Mouse (Mus musculus) heart, embryonic 13.5 days (tissue): ENCODE results near the gene Shf. TPM values are rescaled to one million over a fixed set of nuclear protein-coding genes. Genes with fewer than 3 reads are reported as not detected.

ENCODE experiments used
- ATAC-seq: fragments of 200-750 bp; cut with Nextera tagmentation; 2 replicates; pipeline ENCODE4 v1.8.0; 2017; ENCODE audit warnings: moderate TSS enrichment; ENCODE audit not compliant: insufficient number of reproducible peaks, low FRiP score, low TSS enrichment; ENCODE audit errors: extremely low read depth
- H3K27ac ChIP-seq: fragments of 300-500 bp; sonication (generic); replicated peaks from 2 replicates; pipeline ENCODE4 v1.5.1; 2015; ENCODE audit warnings: moderate library complexity, mild to moderate bottlenecking, inconsistent platforms
- H3K27me3 ChIP-seq: fragments of 300-500 bp; sonication (generic); replicated peaks from 2 replicates; pipeline ENCODE4 v1.6.1; 2015; ENCODE audit warnings: mild to moderate bottlenecking, inconsistent platforms
- H3K36me3 ChIP-seq: fragments of 300-500 bp; sonication (generic); 2 replicates; pipeline ENCODE4 v1.6.1; 2015; ENCODE audit warnings: mild to moderate bottlenecking, inconsistent platforms
- H3K4me1 ChIP-seq: fragments of 300-500 bp; sonication (generic); 2 replicates; pipeline ENCODE4 v1.6.1; 2015; ENCODE audit warnings: inconsistent platforms
- H3K4me2 ChIP-seq: fragments of 300-500 bp; sonication (generic); 2 replicates; pipeline ENCODE4 v1.6.1; 2015; ENCODE audit warnings: inconsistent platforms, mild to moderate bottlenecking, moderate library complexity
- H3K4me3 ChIP-seq: fragments of 300-500 bp; sonication (generic); 2 replicates; pipeline ENCODE4 v1.5.1; 2015; ENCODE audit warnings: moderate library complexity, mild to moderate bottlenecking, inconsistent platforms
- H3K9ac ChIP-seq: fragments of 300-500 bp; sonication (generic); 2 replicates; pipeline ENCODE4 v1.6.1; 2015; ENCODE audit warnings: inconsistent platforms, mild to moderate bottlenecking, moderate library complexity
- H3K9me3 ChIP-seq: fragments of 300-500 bp; sonication (generic); 2 replicates; pipeline ENCODE4 v1.6.1; 2016; ENCODE audit warnings: inconsistent platforms
- WGBS: fragments of 180-500 bp; shearing (Covaris S2); methylation state at CpG from one replicate; pipeline ENCODE4 v1.1.7; 2015; ENCODE audit warnings: mixed read lengths; 5-methylcytosine and 5-hydroxymethylcytosine counted together
- polyA plus RNA-seq: library from polyadenylated mRNA; unstranded; fragments of >200 nt; fragmentation: Nextera tagmentation; extraction: Ambion mirVana; gene quantifications from 2 replicates; pipeline ENCODE4 v1.2.1, GENCODE M21; 2015

Shf gene
- polyA plus RNA-seq, 1 experiment from 2014 or later = 1.8 TPM

DNA sequence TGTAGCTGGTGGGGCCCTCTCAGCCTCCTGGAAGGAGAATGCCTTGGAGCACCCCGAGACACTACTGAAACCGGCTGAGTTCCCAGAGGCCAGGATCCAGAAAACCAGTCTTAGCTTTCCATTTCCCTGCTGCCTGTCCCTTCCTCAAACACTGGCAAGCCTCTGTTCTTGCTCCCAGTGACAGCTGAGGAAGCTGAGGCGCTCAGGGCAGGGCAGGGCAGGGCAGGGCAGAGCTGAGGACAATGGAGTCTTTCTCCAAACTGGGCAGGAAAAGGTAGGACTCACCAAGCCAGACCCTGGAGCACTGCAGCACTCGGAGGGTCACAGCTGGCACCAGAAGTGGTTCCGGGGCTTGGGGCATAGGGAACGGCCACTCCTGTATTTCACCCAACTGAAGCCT is 8.7 kb downstream of the Shf start:
- peaks cover 36% of the 10 kb centered on the region for H3K36me3 ChIP-seq
- H3K9me3 ChIP-seq = 0 out of 2 replicates have a peak, but pooled peaks cover 2% of the 10 kb centered on the region
- no peak overlapping the region for H3K27ac ChIP-seq
- no peaks in the 10 kb centered on the region for H3K27me3 ChIP-seq
- peaks cover 13% of the 10 kb centered on the region for H3K4me1 ChIP-seq
- ATAC-seq = no peak
- H3K4me2 ChIP-seq = no peak overlapping the region
- WGBS = 71% methylated on average over 6 of the region's 6 CpGs
- H3K4me3 ChIP-seq = no peak overlapping the region
- no peak overlapping the region for H3K9ac ChIP-seq

DNA sequence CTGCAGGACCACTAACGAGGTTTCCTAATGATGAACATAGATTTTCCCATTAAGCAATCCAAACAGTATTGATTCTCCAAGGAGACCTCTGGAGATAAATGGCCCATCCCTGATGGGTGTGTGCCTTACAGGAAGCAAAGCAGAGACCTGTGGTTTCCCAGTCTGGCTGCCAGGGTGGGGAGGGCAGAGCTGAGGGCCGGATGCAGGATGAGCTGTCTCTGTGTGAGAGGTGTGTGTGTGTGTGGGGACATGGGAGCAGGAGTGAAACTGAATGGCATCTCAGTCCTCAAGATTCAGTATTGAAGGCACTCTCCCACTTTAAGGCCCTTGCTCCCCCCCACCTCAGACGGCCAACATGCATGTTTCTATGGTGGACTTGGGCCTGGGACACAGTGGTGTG is 12.8 kb downstream of the Shf start:
- Histone ChIP-seq H3K9ac (no peak overlapping the region), H3K4me3 (no peak overlapping the region), H3K36me3 (peaks cover 41% of the 10 kb centered on the region), H3K4me1 (peaks cover 26% of the 10 kb centered on the region), H3K27me3 (no peaks in the 10 kb centered on the region), H3K9me3 (no peaks in the 10 kb centered on the region), H3K27ac (no peak overlapping the region), H3K4me2 (no peak overlapping the region)
- WGBS = 75% methylated on average over 3 of the region's 3 CpGs
- no peak for ATAC-seq

DNA sequence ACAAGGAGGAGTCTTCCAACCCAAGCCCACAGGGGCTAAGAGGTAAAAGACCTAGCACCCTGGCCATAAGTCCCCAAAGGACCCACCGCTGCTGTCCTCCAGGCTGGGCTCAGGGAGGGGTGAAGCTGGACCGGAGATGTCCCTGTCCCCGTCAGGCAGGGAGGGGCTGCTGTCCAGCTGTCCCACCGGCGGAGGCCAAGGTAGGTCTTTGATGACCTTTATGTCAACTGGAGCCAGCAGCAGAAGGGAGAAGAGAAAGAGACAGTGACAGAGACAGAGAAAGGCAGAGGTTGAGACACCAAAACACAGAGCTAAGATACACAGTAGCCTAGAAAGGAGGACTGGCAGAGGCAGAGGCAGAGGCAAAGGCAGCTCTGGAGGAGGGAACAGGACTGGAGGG is 13.6 kb downstream of the Shf start:
- H3K27ac ChIP-seq = no peak overlapping the region
- H3K4me1 ChIP-seq = peaks cover 25% of the 10 kb centered on the region
- no peak overlapping the region for H3K9ac ChIP-seq
- WGBS = 85% methylated on average over 5 of the region's 5 CpGs
- no peaks in the 10 kb centered on the region for H3K27me3 ChIP-seq
- ATAC-seq = no peak
- H3K4me3 ChIP-seq = no peak overlapping the region
- H3K4me2 ChIP-seq = no peak overlapping the region
- H3K9me3 ChIP-seq = no peaks in the 10 kb centered on the region
- H3K36me3 ChIP-seq = peaks cover 41% of the 10 kb centered on the region

DNA sequence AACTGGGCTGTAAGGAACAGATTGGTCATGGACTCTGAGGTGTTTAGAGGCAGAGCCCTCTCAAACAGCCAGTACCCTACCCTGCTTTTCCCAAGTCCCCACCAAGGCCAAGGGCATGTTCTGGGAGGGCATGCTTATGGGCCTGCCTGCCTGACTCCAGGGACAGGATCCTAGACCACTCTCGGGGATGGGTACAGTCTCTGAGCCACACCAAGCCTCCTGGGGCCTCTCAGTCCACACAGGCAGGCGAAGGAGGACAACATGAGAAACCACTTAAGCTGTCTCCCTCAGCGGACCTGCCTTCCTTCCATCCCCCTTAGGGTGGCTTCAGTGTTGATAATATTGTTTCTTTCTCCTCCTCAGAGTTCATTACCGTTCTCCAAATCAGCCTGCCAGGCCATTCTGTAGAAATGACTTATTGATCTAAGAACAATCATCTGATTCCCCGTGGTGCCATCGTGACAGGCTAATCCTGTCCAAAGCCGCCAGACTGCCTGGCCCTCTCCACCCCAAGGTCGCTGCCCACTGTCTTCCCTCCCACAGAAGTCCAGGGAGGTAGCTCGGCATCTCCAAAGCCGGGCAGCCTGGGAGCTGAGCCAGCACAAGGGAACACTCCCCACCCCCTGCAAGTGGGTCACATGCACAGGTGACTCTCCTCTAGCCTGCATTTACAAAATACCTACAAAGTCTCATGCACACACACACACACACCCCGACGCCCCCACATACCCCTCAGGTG is 14.6 kb downstream of the Shf start:
- Histone ChIP-seq H3K4me1 (peaks cover 30% of the 10 kb centered on the region), H3K9ac (no peak overlapping the region), H3K9me3 (no peaks in the 10 kb centered on the region), H3K27me3 (no peaks in the 10 kb centered on the region), H3K4me3 (no peak overlapping the region), H3K36me3 (peaks cover 41% of the 10 kb centered on the region), H3K27ac (no peak overlapping the region), H3K4me2 (no peak overlapping the region)
- ATAC-seq = no peak
- 61% methylated on average over 12 of the region's 12 CpGs for WGBS

DNA sequence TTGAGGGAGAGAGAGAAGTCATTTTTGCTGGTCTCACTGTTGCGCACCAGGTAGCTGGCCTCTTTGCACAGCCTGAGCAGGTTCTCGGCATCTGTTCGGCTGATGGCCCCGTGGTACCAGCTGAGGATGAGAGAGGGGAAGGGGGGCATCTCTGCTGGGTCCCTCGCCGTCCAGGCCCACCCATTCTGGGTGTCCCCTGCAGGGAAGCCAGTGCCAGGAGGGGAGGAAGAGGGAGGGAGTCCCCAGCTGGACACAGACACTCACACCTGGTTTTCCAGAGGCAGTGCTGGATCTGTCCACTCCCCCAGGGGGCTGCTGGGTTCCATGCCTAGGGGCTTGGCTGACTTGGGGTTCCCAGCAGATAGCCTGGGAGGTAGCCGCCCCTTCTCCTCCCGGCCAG is 15.2 kb downstream of the Shf start:
- peaks cover 34% of the 10 kb centered on the region for H3K4me1 ChIP-seq
- no peak overlapping the region for H3K4me2 ChIP-seq
- WGBS = 82% methylated on average over 8 of the region's 8 CpGs
- no peaks in the 10 kb centered on the region for H3K27me3 ChIP-seq
- ATAC-seq = no peak
- peaks cover 41% of the 10 kb centered on the region for H3K36me3 ChIP-seq
- H3K27ac ChIP-seq = no peak overlapping the region
- no peak overlapping the region for H3K4me3 ChIP-seq
- H3K9me3 ChIP-seq = no peaks in the 10 kb centered on the region
- H3K9ac ChIP-seq = no peak overlapping the region

DNA sequence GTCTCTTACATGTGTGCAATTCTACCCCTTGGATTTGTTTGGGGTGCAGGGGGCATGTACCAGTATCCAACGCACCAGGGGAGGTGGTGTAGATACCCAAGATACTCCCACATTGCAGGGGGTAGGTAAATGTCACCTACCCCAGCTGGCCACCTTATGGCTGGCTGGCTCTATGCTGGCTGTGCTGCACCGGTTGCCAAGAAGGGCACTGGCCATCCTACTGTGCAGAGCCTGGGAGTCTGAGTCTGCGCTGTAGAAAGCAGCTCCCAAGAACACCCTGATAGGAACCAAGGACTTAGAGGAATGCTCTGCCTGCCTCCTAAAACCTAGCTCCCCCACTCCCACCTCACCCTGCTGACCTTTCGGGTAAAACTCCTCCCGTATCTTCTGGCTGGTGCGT is 16.0 kb downstream of the Shf start:
- 64% methylated on average over 6 of the region's 6 CpGs for WGBS

DNA sequence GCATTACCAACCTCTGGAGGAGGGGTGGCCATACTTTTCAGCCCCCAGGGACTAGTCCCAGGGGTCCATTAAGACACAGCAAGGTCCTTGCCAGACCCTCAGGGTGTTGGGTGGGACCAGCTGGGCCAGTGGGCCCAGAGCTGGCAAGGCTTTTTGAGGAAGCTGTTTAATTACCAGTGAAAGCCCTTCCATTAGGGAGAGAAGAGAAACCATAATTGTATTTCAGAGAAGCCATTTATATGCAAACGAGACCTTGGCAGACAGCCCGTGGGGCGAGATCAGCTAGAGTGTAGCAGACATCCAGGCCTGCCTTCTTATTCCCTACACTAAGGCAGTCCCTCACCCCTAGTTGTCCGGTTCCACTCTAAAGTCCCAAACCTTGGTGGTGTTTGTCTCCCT is 17.0 kb downstream of the Shf start:
- no peak for ATAC-seq
- Histone ChIP-seq H3K4me3 (no peak overlapping the region), H3K36me3 (peaks cover 32% of the 10 kb centered on the region), H3K4me1 (peaks cover 41% of the 10 kb centered on the region), H3K27ac (peak overlapping the region; percentile 59), H3K9ac (no peak overlapping the region), H3K4me2 (no peak overlapping the region), H3K9me3 (no peaks in the 10 kb centered on the region), H3K27me3 (peaks cover 5% of the 10 kb centered on the region; the same call in 1 of the 2 replicates)
- 72% methylated on average over 4 of the region's 4 CpGs for WGBS

More for the DNA sequence above, 16.0 kb downstream of the Shf start:
- Histone ChIP-seq H3K36me3 (peaks cover 41% of the 10 kb centered on the region), H3K9ac (no peak overlapping the region), H3K4me1 (peaks cover 38% of the 10 kb centered on the region), H3K27ac (no peak overlapping the region), H3K4me3 (no peak overlapping the region), H3K27me3 (no peaks in the 10 kb centered on the region), H3K9me3 (no peaks in the 10 kb centered on the region), H3K4me2 (no peak overlapping the region)
- no peak for ATAC-seq

DNA sequence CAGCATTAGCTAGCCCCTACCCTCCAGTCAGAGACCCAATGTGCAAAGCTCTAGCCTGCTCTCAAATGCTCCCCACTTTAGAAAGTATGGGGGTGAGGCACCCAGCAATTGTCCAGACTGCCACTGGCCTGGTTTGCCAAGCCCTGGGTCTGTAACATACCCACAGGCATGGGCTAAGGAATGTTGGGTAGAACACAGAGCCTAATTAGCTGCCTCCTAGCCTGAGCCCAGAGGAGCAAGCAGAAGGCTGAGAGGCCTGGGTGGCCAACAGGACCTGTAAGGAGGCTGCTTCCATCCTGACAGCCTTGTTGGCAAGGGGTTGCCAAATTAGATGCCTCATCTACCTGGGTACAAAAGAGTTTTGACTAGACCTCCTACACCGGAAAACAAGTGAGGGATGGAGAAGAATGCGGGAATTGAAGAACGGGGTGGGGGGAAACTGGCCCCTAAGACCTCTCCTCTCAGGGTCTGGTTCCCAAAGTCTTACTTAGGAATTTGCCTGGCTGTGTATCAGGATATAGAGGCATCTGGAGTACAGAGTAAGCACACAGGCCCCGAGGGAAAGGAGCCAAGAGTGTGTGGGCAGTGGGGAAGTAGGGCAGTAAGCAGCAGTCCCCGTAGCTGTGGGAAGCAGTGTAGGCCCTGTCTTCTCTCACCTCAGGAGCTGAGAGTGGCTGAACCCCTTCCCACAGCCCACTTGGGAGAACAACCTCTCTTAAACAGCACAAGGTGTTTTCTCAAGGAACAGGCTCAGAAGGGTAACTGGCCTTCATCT is 17.6 kb downstream of the Shf start:
- H3K4me3 ChIP-seq = no peak overlapping the region
- H3K9ac ChIP-seq = no peak overlapping the region
- WGBS = 67% methylated on average over 5 of the region's 5 CpGs
- no peak overlapping the region for H3K4me2 ChIP-seq
- H3K27me3 ChIP-seq = peaks cover 8% of the 10 kb centered on the region; the same call in 1 of the 2 replicates
- H3K9me3 ChIP-seq = no peaks in the 10 kb centered on the region
- no peak for ATAC-seq
- peaks cover 41% of the 10 kb centered on the region for H3K4me1 ChIP-seq
- H3K27ac ChIP-seq = peak overlapping the region; percentile 59
- peaks cover 27% of the 10 kb centered on the region for H3K36me3 ChIP-seq

DNA sequence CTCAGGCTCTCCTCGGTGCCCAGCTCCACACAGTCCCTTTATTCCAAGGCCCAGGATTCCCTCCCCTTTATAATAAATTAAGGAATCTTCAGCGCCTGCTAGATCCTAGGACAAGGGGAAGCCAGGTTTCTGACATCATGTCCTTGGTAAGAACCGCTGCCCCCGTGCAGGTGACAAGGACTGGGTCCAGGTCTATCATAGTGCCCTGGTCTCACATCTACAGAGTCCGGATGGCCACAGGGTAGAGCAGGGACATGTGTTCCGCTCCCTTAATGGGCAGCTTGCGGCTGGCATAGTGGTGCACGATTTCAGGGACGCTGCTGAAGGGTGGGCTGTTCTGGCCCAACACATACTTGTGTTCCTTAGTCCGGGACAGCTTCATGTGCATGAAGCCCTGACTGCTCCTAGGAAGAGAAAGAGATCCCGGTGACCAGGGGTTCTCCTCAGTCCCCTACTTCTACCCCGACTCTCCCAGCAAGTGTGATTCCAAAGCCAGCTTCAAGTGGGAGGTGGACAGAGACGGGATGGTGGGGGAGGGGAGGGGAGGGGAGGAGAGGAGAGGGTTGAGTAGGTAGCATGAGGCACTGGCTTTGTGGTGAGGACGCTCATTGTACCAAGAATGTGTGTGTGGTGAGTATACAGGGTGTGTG is 19.7 kb downstream of the Shf start:
- WGBS = 8% methylated on average over 14 of the region's 14 CpGs
- no peak for ATAC-seq
- peak overlapping the region; percentile 92 for H3K9ac ChIP-seq
- H3K36me3 ChIP-seq = peaks cover 12% of the 10 kb centered on the region
- peaks cover 8% of the 10 kb centered on the region; the same call in 1 of the 2 replicates for H3K27me3 ChIP-seq
- H3K4me3 ChIP-seq = peak overlapping the region; percentile 70
- peaks cover 37% of the 10 kb centered on the region for H3K4me1 ChIP-seq
- H3K4me2 ChIP-seq = peak overlapping the region; percentile 78
- no peaks in the 10 kb centered on the region for H3K9me3 ChIP-seq
- peak overlapping the region; percentile 98 for H3K27ac ChIP-seq

DNA sequence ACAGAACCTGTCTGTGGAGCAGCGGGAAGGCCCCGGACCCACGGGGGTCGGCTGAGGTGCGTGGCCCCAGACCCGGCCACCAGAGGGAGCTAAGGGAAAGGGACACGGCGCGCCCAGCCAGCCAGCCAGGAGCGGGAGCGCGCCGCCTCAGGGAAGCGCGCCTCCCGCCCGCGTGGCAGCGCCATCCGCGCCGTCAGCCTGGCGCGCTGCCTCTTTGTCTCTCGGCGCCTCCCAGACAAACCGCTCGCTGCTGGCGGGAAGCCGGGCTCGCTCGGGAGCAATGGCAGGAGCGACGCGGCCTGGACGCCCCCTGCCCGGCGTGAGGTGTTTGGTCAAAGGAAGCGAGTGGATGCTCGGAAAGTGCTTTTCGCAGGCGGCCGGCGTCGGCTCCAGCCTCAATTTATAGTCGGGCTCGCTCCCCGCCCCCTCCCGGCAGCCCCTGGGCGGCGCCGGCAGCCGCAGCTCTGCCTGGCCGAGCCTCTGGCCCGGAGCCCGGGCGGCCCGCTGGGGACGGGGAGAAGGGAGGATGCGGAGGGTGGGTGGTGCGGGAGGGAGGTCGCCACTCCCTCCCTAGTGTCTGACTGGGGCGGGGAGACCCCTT is 20.3 kb downstream of the Shf start:
- peak overlapping the region; percentile 78 for H3K4me2 ChIP-seq
- H3K9ac ChIP-seq = peak overlapping the region; percentile 92
- under 1% methylated on average over 60 of the region's 63 CpGs for WGBS
- peaks cover 31% of the 10 kb centered on the region for H3K4me1 ChIP-seq
- H3K9me3 ChIP-seq = no peaks in the 10 kb centered on the region
- peak overlapping the region; percentile 98 for H3K27ac ChIP-seq
- H3K4me3 ChIP-seq = peak overlapping the region; percentile 70
- ATAC-seq = peak; percentile 79
- peaks cover 9% of the 10 kb centered on the region for H3K36me3 ChIP-seq
- peaks cover 8% of the 10 kb centered on the region; the same call in 1 of the 2 replicates for H3K27me3 ChIP-seq

DNA sequence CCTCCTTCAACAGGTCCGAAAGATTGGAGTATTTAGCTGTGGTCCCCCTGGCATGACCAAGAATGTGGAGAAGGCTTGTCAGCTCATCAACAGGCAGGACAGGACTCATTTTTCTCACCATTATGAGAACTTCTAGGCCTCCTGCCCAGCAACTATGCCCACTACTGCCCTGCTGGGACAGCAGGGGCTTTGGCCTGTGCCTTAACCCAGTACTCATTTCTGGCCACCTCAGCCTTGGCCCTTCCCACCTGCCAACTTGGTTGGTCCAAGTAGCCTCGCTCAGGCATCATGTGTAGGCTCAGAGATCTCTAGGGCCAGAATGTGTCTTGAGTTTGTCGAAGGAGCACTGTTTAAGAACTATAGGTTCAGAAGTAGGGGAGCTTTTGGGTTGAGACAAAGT is 21.7 kb downstream of the Shf start:
- Histone ChIP-seq H3K4me1 (peaks cover 25% of the 10 kb centered on the region), H3K36me3 (no peaks in the 10 kb centered on the region), H3K4me3 (no peak overlapping the region), H3K9ac (no peak overlapping the region), H3K27ac (no peak overlapping the region), H3K27me3 (peaks cover 12% of the 10 kb centered on the region), H3K9me3 (no peaks in the 10 kb centered on the region), H3K4me2 (no peak overlapping the region)
- no peak for ATAC-seq
- WGBS = 77% methylated on average over 3 of the region's 3 CpGs
